Mouse (Mus musculus) brain, embryonic 14.5 days (tissue): ENCODE data around the gene Aldh3b3.

Experiments
- CTCF ChIP-seq: fragments of 200-500 bp; IDR thresholded peaks from 2 replicates; pipeline ENCODE4 v1.5.1; 2012; ENCODE audit warnings: inconsistent platforms, mild to moderate bottlenecking, moderate library complexity, borderline replicate concordance; ENCODE audit not compliant: insufficient read depth, insufficient read length; ENCODE audit errors: extremely low read depth
- POLR2A ChIP-seq: fragments of 200-500 bp; IDR thresholded peaks from 2 replicates; pipeline ENCODE4 v1.6.1; 2012; ENCODE audit warnings: mild to moderate bottlenecking, inconsistent platforms, borderline replicate concordance; ENCODE audit not compliant: poor library complexity, insufficient read depth, insufficient read length, severe bottlenecking; ENCODE audit errors: extremely low read depth

GRCm38 (mm10) chr19:3960211-3960610 is 1.8 kb downstream of the Aldh3b3 start:
- TF ChIP-seq POLR2A (no peak), CTCF (no peak)
